ENCODE assay signal across 10 mouse cellular contexts in the genomic region with DNA sequence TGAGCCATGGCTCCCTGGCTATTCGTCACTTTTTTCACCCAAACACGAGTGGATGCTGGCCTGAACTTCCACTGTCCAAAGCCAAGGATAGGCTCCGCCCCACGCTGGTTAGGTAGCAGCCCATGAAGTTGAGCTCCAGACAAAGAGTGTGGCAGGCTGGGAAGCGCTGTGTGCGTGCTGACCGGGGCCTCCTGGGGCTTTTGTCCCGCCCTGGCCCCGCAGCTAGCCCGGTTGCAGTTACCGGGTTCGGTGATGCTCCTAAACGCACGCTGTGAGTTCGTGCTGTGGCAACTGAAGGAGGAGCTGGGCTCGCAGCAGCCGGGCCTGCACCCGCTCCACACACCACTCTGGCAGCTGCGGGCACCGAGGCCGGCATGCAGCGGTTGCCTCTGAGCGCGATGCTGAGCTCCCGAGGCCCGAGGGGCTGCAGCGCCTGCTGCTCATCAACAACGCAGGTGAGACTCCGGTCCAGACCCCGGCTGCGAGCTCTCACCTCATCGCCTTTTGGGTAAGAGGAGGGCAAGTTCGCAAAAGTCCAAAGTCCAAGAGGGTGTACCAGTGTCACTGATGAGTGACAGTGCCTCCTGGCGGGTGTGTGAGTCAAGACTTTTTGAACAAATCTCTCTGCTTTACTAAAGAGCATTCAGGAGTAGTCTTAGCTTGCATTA. TPM values are rescaled to one million over a fixed set of nuclear protein-coding genes. Genes with fewer than 3 reads are reported as not detected.
DNase-seq lines count a peak whose midpoint lies in the region; ATAC-seq and TF ChIP-seq lines count a peak whose summit lies in the region.
"Had no signal": no experiment of that assay in that cellular context is flagged by ENCODE, and none has a peak within 500 bp of the region (broad histone marks: within the 10 kb centered on the region; RNA-seq: fewer than 3 reads in every experiment).

No protein-coding gene starts in this region.

- no peaks in the 10 kb centered on the region for H3K27me3 ChIP-seq in forebrain, postnatal 0 days (ENCODE audit: insufficient read depth, low read length)
- H3K27me3 ChIP-seq in hindbrain, embryonic 15.5 days: 0 out of 2 replicates have a peak, but pooled peaks cover 2% of the 10 kb centered on the region
- H3K27me3 ChIP-seq in limb, embryonic 15.5 days: 0 out of 2 replicates have a peak, but pooled peaks cover 4% of the 10 kb centered on the region
- no peaks in the 10 kb centered on the region for H3K27me3 ChIP-seq in midbrain, embryonic 16.5 days (ENCODE audit: control insufficient read depth, insufficient read depth, low read depth, low read length)

- peaks cover 5% of the 10 kb centered on the region; the same call in 1 of the 2 replicates for H3K4me1 ChIP-seq in forebrain, postnatal 0 days (ENCODE audit: insufficient read depth)
- H3K4me1 ChIP-seq in hindbrain, embryonic 15.5 days (replicated peaks): peaks cover 13% of the 10 kb centered on the region
- H3K4me1 ChIP-seq in limb, embryonic 15.5 days: peaks cover 18% of the 10 kb centered on the region
- H3K4me1 ChIP-seq in midbrain, embryonic 16.5 days (ENCODE audit: control insufficient read depth, insufficient read depth, low read length): peaks cover 8% of the 10 kb centered on the region

- WGBS in forebrain, postnatal 0 days: 1% methylated on average over 34 of the region's 34 CpGs
- WGBS in hindbrain, embryonic 15.5 days: under 1% methylated on average over 34 of the region's 34 CpGs
- 3% methylated on average over 34 of the region's 34 CpGs for WGBS in limb, embryonic 15.5 days
- under 1% methylated on average over 34 of the region's 34 CpGs for WGBS in midbrain, embryonic 16.5 days

- peak overlapping the region; percentile 39; the same call in 1 of the 2 replicates for H3K9ac ChIP-seq in forebrain, postnatal 0 days
- H3K9ac ChIP-seq in hindbrain, embryonic 15.5 days: peak overlapping the region; percentile 51
- peak overlapping the region; percentile 37 for H3K9ac ChIP-seq in limb, embryonic 15.5 days
- H3K9ac ChIP-seq in midbrain, embryonic 16.5 days (ENCODE audit: low read depth, low read length): peak overlapping the region; percentile 66

- H3K27ac ChIP-seq in forebrain, postnatal 0 days (ENCODE audit: low read depth, low read length): no peak overlapping the region
- H3K27ac ChIP-seq in hindbrain, embryonic 15.5 days (replicated peaks): no peak overlapping the region
- peak overlapping the region; percentile 75 for H3K27ac ChIP-seq in limb, embryonic 15.5 days
- H3K27ac ChIP-seq in midbrain, embryonic 16.5 days (ENCODE audit: low read length): no peak overlapping the region

- no peaks in the 10 kb centered on the region for H3K36me3 ChIP-seq in forebrain, postnatal 0 days (ENCODE audit: insufficient read depth)
- no peaks in the 10 kb centered on the region for H3K36me3 ChIP-seq in hindbrain, embryonic 15.5 days
- no peaks in the 10 kb centered on the region for H3K36me3 ChIP-seq in limb, embryonic 15.5 days
- no peaks in the 10 kb centered on the region for H3K36me3 ChIP-seq in midbrain, embryonic 16.5 days (ENCODE audit: control insufficient read depth, insufficient read depth, low read length)
- H3K36me3 ChIP-seq: G1E had no signal

- peak; percentile 53 to 55 for DNase-seq in cerebellum, postnatal 10 days
- DNase-seq in cerebellum, adult 9-10 months: no peak
- peak; percentile 58 for DNase-seq in adrenal gland, postnatal 10 days
- peak; percentile 33 for DNase-seq in forebrain, postnatal 0 days
- DNase-seq in urinary bladder, postnatal 36 days (ENCODE audit: low spot score in 2 of 2): peak; percentile 24 to 35

- no peaks in the 10 kb centered on the region for H3K9me3 ChIP-seq in forebrain, postnatal 0 days (ENCODE audit: low read length)
- H3K9me3 ChIP-seq in hindbrain, embryonic 15.5 days: no peaks in the 10 kb centered on the region
- H3K9me3 ChIP-seq in limb, embryonic 15.5 days: no peaks in the 10 kb centered on the region
- no peaks in the 10 kb centered on the region for H3K9me3 ChIP-seq in midbrain, embryonic 16.5 days (replicated peaks; ENCODE audit: control insufficient read depth, low read length, poor library complexity, severe bottlenecking)
- H3K9me3 ChIP-seq: G1E had no signal

- peak; percentile 46 for ATAC-seq in forebrain, postnatal 0 days
- ATAC-seq in hindbrain, embryonic 15.5 days (ENCODE audit: low FRiP score, low read depth): peak; percentile 21; the same call in 1 of the 2 replicates
- no peak for ATAC-seq in limb, embryonic 15.5 days (ENCODE audit: insufficient number of reproducible peaks, low FRiP score, low TSS enrichment, low read depth)
- peak; percentile 49; the same call in 1 of the 2 replicates for ATAC-seq in midbrain, embryonic 16.5 days

- peak overlapping the region; percentile 86 for H3K4me2 ChIP-seq in forebrain, postnatal 0 days (ENCODE audit: low read depth)
- peak overlapping the region; percentile 86 for H3K4me2 ChIP-seq in hindbrain, embryonic 15.5 days
- peak overlapping the region; percentile 68 for H3K4me2 ChIP-seq in limb, embryonic 15.5 days
- peak overlapping the region; percentile 83 for H3K4me2 ChIP-seq in midbrain, embryonic 16.5 days (ENCODE audit: low read length)

- TF ChIP-seq CTCF in forebrain, postnatal 0 days (IDR thresholded peaks at IDR 0.05; ENCODE audit: low read depth): peak; percentile 62

- H3K4me3 ChIP-seq in forebrain, postnatal 0 days (ENCODE audit: low read depth, low read length): peak overlapping the region; percentile 34
- peak overlapping the region; percentile 43 for H3K4me3 ChIP-seq in hindbrain, embryonic 15.5 days
- H3K4me3 ChIP-seq in limb, embryonic 15.5 days: peak overlapping the region; percentile 49
- peak overlapping the region; percentile 43 for H3K4me3 ChIP-seq in midbrain, embryonic 16.5 days (ENCODE audit: low read depth, low read length)

RNA-seq across cellular contexts. Expression of a gene that starts 17.4 kb away (rescaled TPM):
- total RNA-seq in adrenal gland, postnatal 10 days (2021): 10 to 100 TPM; 72.1 to 75.5 TPM
- 34.3 and 52.0 TPM in 2 replicates for total RNA-seq in forebrain, postnatal 0 days (2014; rRNA removed)
- polyA plus RNA-seq in forebrain, postnatal 0 days (2015; fragmentation: Nextera tagmentation; extraction: Ambion mirVana): 38.4 and 49.5 TPM in 2 replicates
- 36.1 and 36.7 TPM in 2 replicates for polyA plus RNA-seq in hindbrain, embryonic 15.5 days (2015; fragmentation: Nextera tagmentation; extraction: Ambion mirVana)
- 38.4 and 47.1 TPM in 2 replicates for polyA plus RNA-seq in limb, embryonic 15.5 days (2015; fragmentation: Nextera tagmentation; extraction: Ambion mirVana)
- 25.3 and 28.7 TPM in 2 replicates for polyA plus RNA-seq in midbrain, embryonic 16.5 days (2015; fragmentation: Nextera tagmentation; extraction: Ambion mirVana)

RNA-seq across cellular contexts. Expression of a gene that starts 32.2 kb away (rescaled TPM):
- not detected for total RNA-seq in adrenal gland, postnatal 10 days (2021)
- total RNA-seq in forebrain, postnatal 0 days (2014; rRNA removed): 25.7 and 41.6 TPM in 2 replicates
- polyA plus RNA-seq in forebrain, postnatal 0 days (2015; fragmentation: Nextera tagmentation; extraction: Ambion mirVana): 28.8 and 41.0 TPM in 2 replicates
- polyA plus RNA-seq in hindbrain, embryonic 15.5 days (2015; fragmentation: Nextera tagmentation; extraction: Ambion mirVana): 1.9 TPM in 1 of 2 replicates, not detected in the other
- 0.20 TPM in 1 of 2 replicates, not detected in the other for polyA plus RNA-seq in limb, embryonic 15.5 days (2015; fragmentation: Nextera tagmentation; extraction: Ambion mirVana)
- 0.75 and 1.2 TPM in 2 replicates for polyA plus RNA-seq in midbrain, embryonic 16.5 days (2015; fragmentation: Nextera tagmentation; extraction: Ambion mirVana)
- total RNA-seq: G1E; neutrophil, adult 5-6 weeks had no signal
- polyA plus RNA-seq: G1E had no signal

Comparison
In these comparisons a context has a peak if more than half of its experiments do, and no peak if none do; other contexts are left out.
1. RNA of a gene that starts 32.2 kb away (polyA plus RNA-seq): 28.8 to 41.0 TPM in forebrain, postnatal 0 days; 1.9 TPM in hindbrain, embryonic 15.5 days, 0.75 to 1.2 TPM in midbrain, embryonic 16.5 days and 0.20 TPM in limb, embryonic 15.5 days; every median in the first group is over 10 times any median in the second.
2. Peak in every context shown above with its lines, with median percentiles within 50 percentile points of each other: H3K4me2 ChIP-seq, H3K4me3 ChIP-seq and H3K9ac ChIP-seq.